Mouse (Mus musculus) MEL (cell line): ENCODE results near the gene Agxt.

Experiments
- E2F4 ChIP-seq: IDR thresholded peaks from 2 replicates; pipeline ENCODE4 v1.6.1; 2011; ENCODE audit warnings: low read depth, low read length, improper control_type of control experiment, borderline replicate concordance
- POLR2A ChIP-seq, 2 experiments: IDR thresholded peaks; 2 replicates each; pipeline ENCODE4 v1.6.1; 2011 to 2012; ENCODE audit warnings: low read length in 2 of 2, mild to moderate bottlenecking in 2 of 2, control low read depth in 1 of 2, improper control_type of control experiment in 1 of 2, low read depth in 1 of 2, moderate library complexity in 1 of 2; ENCODE audit not compliant: control insufficient read depth in 1 of 2, insufficient read depth in 1 of 2, poor library complexity in 1 of 2
- RCOR1 ChIP-seq: IDR thresholded peaks from 2 replicates; pipeline ENCODE4 v1.6.1; 2012; ENCODE audit warnings: low read depth, mild to moderate bottlenecking, inconsistent platforms, low read length, improper control_type of control experiment

- TF ChIP-seq RCOR1, result no peak
- no peak for TF ChIP-seq E2F4
- no peak for TF ChIP-seq POLR2A (IDR thresholded peaks at IDR 0.05; ENCODE audit: control insufficient read depth in 1 of 2, insufficient read depth in 1 of 2, low read depth in 1 of 2, low read length in 2 of 2, poor library complexity in 1 of 2)
Measured at GRCm38 (mm10) chr1:93161350-93161749, 26.3 kb downstream of the Agxt start.
